Mouse (Mus musculus): ENCODE data around the gene Psg22. TPM values are rescaled to one million over a fixed set of nuclear protein-coding genes. Genes with fewer than 3 reads are reported as not detected.
"Not testable (repeated sequence)": the region's sequence is repeated elsewhere in the genome, so short reads cannot be mapped to it uniquely, and the experiment has no call there.

Gene Psg22
- polyA plus RNA-seq, 1 experiment from 2014 or later = not detected

DNA sequence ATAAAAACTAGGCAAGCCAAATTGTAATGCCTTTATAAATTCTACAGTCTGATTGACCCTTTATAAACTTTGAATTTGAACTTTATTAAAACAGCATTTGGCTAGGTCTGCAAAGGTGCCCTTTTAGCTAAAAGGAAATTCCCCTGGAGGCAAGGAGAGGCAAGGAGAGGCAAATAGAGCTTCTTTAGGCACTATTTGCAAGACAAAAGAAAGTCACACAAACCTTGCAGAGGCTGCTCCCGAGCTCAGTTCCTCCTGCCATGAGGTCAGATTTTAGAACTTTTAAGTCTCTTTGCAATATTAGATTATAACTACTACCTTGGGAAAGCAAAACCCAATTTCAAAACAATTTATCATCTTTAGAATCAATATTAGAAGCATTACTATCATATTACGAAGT, 29.5 kb downstream of the Psg22 start:
- H3K4me1 ChIP-seq (replicated peaks); H3K9me3 ChIP-seq; ATAC-seq (ENCODE audit: low FRiP score); H3K36me3 ChIP-seq; H3K4me2 ChIP-seq; H3K4me3 ChIP-seq; H3K9ac ChIP-seq; H3K27ac ChIP-seq: not testable (repeated sequence)
- 39% methylated on average over 2 of the region's 2 CpGs for WGBS
- H3K27me3 ChIP-seq = peaks cover 21% of the 10 kb centered on the region

DNA sequence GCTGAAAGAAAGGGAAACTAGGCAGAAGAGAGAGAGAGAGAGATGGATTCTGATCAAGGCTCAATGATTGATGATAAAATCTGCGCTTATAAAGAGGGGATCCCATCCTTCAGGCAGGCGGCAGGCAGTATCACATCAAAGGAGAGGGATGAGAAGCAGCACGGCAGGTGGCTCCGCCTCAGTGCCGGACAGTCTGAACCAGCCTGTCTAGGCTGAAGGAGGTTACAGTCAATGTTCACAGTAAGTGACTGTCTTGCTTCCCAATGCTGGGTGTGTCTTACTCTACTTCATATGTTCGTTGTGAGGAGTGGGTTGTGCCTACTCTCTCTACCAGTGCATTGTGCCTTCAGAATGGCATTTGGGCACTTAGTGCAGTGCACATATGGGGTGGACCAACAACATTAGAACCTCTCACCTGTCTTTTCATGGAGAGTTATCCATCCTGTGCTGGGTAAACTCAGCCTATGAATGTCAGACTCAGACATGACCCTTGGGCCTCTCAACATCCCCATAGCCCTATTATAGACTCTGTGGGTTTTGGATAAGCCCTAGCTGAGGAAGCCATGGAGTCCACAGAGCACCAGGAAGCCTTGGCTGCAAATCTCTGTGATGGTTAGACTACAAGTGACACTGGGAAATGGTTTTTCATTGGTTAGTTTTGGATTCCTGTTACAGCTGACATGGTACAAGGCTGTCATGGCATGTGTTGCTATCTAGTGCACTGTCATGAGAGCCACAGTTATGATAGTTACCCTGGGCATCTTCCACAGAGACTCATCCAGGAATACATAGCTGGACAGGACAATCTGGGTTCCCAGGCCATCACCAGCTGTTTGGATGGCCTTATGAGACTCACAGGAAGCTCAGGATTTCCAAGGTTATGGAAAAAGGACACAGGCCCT, 31.4 kb downstream of the Psg22 start:
- Histone ChIP-seq H3K4me1 (replicated peaks) (peaks cover 9% of the 10 kb centered on the region), H3K4me3 (no peak overlapping the region), H3K9me3 (no peaks in the 10 kb centered on the region), H3K36me3 (no peaks in the 10 kb centered on the region), H3K27ac (no peak overlapping the region), H3K27me3 (peaks cover 21% of the 10 kb centered on the region), H3K9ac (no peak overlapping the region), H3K4me2 (no peak overlapping the region)
- ATAC-seq (ENCODE audit: low FRiP score) = peak; percentile 53
- WGBS = 19% methylated on average over 6 of the region's 6 CpGs

DNA sequence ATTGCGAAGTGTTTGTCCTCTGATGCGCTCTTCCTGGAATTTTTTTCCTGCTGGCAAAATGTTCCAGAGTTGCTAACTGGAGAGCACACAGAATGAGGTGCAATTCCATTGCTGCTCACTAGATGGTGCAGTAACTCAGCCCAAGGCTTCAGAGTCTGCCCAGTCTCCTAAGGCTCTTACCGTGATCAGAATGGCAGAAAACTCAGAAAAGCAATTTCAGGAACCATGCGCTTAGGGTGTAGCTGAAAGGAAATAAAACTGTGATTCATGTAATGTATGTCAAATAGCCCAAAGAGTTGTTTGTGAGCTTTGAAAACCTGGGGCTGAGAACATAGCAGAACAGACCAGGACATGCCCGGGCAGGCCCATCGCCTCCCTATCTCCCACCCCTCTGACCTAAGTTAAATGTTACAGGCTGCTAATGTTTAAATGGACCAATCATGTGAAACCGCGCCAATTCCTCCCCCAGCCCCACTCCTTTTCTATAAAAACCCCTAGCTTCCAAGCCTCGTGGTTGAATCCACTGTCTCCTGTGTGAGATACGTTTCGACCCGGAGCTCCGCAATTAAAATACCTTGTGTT, 32.1 kb downstream of the Psg22 start:
- H3K36me3 ChIP-seq; H3K9ac ChIP-seq; H3K4me3 ChIP-seq; H3K27ac ChIP-seq; H3K4me2 ChIP-seq; H3K9me3 ChIP-seq; H3K4me1 ChIP-seq (replicated peaks): not testable (repeated sequence)
- peak; percentile 89 for ATAC-seq (ENCODE audit: low FRiP score)
- 54% methylated on average over 11 of the region's 13 CpGs for WGBS
- H3K27me3 ChIP-seq = peaks cover 21% of the 10 kb centered on the region

DNA sequence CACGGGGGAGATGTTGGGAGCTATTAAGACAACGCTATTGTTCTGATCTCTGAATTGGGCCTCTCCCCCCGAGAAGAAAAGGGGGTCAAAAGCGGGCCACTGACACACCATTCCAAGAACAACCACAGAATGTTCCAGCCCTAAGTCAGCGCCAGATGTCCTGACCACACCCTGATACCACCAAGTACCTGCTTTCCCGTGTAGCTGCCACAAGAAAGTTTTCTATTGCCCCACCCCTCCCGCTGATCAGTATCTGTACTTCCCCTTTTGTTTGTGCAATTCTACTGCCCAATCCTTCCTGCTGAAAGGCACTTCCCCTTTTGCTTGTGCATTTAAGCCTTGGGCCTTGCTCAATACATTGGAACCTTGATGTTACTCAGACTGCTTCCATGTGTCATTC, 42.3 kb downstream of the Psg22 start:
- H3K27ac ChIP-seq; H3K9ac ChIP-seq; H3K36me3 ChIP-seq; H3K9me3 ChIP-seq; H3K4me3 ChIP-seq; H3K4me1 ChIP-seq (replicated peaks); H3K27me3 ChIP-seq; H3K4me2 ChIP-seq; ATAC-seq (ENCODE audit: low FRiP score): not testable (repeated sequence)
- 93% methylated on average over 7 of the region's 7 CpGs for WGBS

DNA sequence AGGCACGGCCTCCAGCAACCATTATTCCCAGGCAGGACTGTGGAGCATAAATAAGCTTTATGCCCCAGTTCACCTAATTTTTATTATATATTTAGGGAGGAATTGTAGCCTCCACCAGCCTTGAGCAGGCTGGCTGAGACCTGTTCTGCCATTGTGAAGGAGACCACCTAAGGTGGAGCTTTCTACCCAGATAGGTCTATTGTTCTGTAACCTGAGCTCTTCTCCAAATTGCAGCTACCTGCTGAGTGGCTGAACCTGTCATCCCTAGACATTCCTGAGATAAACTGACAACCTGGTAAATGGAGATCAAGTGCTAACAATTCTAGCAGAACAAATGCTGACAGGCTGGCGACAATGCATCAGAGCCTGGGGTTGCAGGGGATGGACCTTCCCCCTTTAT, 45.0 kb downstream of the Psg22 start:
- not testable (repeated sequence) for H3K4me1 ChIP-seq (replicated peaks); H3K9me3 ChIP-seq; H3K4me2 ChIP-seq; H3K9ac ChIP-seq; H3K27ac ChIP-seq; H3K4me3 ChIP-seq; ATAC-seq (ENCODE audit: low FRiP score); H3K36me3 ChIP-seq; H3K27me3 ChIP-seq
- WGBS = 31% methylated on average over 1 of the region's 2 CpGs

Other genes with a start within 250 kb of the Psg22 start
- not detected in 2 replicates for gene Psg26, start 233.9 kb upstream of the Psg22 start, polyA plus RNA-seq (2015; fragmentation: Nextera tagmentation; extraction: Ambion mirVana)
- gene Psg25, start 185.8 kb upstream of the Psg22 start, polyA plus RNA-seq (2015; fragmentation: Nextera tagmentation; extraction: Ambion mirVana) = not detected in 2 replicates
- not detected in 2 replicates for gene Psg27, start 150.8 kb upstream of the Psg22 start, polyA plus RNA-seq (2015; fragmentation: Nextera tagmentation; extraction: Ambion mirVana)
- not detected in 2 replicates for gene Psg23, start 101.6 kb upstream of the Psg22 start, polyA plus RNA-seq (2015; fragmentation: Nextera tagmentation; extraction: Ambion mirVana)
- not detected in 2 replicates for gene Psg21, start 61.4 kb upstream of the Psg22 start, polyA plus RNA-seq (2015; fragmentation: Nextera tagmentation; extraction: Ambion mirVana)
- gene Psg20, start 31.9 kb upstream of the Psg22 start, polyA plus RNA-seq (2015; fragmentation: Nextera tagmentation; extraction: Ambion mirVana) = not detected in 2 replicates
- not detected in 2 replicates for gene Psg19, start 80.4 kb downstream of the Psg22 start, polyA plus RNA-seq (2015; fragmentation: Nextera tagmentation; extraction: Ambion mirVana)
- gene Psg17, start 103.5 kb downstream of the Psg22 start, polyA plus RNA-seq (2015; fragmentation: Nextera tagmentation; extraction: Ambion mirVana) = not detected in 2 replicates
- 0.45 and 0.53 TPM in 2 replicates for gene Mill2, start 121.9 kb downstream of the Psg22 start, polyA plus RNA-seq (2015; fragmentation: Nextera tagmentation; extraction: Ambion mirVana)
- gene Pglyrp1, start 153.2 kb downstream of the Psg22 start, polyA plus RNA-seq (2015; fragmentation: Nextera tagmentation; extraction: Ambion mirVana) = 13.7 TPM in 2 replicates
- gene Ccdc61, start 192.3 kb downstream of the Psg22 start, polyA plus RNA-seq (2015; fragmentation: Nextera tagmentation; extraction: Ambion mirVana) = 23.5 and 23.6 TPM in 2 replicates
- 14.9 and 15.8 TPM in 2 replicates for gene Nova2, start 207.8 kb downstream of the Psg22 start, polyA plus RNA-seq (2015; fragmentation: Nextera tagmentation; extraction: Ambion mirVana)